Mouse (Mus musculus) right cerebral cortex, adult 18-20 months (tissue): Measurements from ENCODE around the gene Phgr1.
A peak's percentile ranks its signal among the peaks of the same experiment; 100 is the strongest.

ENCODE experiments used
- DNase-seq: peaks from one replicate; pipeline ENCODE4 v3.0.0; 2022; ENCODE audit warnings: mixed read lengths

The Phgr1 gene

GRCm38 (mm10) chr2:118779504-118780480 is 7.2 kb downstream of the Phgr1 start, which contains the start of gene Disp2:
TSS of gene Disp2 (plus strand) at chr2:118779719.
- peak; percentile 96 for DNase-seq

DNA sequence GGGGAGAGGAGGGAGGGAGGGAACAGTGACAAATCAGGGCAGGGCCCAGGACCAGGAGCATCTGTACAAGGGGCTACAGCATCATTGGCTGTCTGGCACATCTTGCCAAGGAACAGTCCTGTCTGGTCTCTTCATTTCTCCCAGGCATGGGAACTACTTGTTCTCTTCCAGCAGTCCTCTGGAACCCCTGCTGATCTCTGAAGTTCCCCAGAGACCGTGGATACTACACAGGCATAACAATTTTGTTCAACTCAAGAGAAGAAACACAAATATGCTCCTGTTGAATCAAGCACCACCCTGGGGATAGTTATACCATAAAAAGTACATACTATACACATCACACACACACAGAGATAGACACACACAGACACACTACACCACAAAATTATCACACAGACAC is 8.5 kb downstream of the Phgr1 start:
- no peak for DNase-seq

DNA sequence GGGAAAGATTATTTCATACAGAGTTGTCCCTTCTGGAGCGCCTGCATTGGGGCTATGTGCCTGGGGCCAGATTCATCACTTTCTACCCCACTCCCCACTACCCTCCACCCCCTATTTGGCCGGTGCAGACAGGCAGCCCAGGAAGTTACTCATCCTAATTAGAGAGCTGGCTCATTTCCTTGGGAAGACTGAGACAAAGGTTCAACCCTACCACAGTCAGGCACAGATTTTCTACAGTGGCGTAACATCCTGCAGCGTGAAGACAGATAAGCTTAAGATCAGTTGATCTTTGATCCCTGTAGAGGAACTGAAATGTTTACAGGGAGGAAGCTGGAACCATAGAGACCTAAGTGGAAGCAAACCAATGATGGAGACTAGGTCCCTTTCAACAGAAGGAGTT is 9.7 kb downstream of the Phgr1 start:
- DNase-seq = no peak

- no peak for DNase-seq
These were observed 10.5 kb downstream of the Phgr1 start for GRCm38 (mm10) chr2:118783093-118783492.

DNA sequence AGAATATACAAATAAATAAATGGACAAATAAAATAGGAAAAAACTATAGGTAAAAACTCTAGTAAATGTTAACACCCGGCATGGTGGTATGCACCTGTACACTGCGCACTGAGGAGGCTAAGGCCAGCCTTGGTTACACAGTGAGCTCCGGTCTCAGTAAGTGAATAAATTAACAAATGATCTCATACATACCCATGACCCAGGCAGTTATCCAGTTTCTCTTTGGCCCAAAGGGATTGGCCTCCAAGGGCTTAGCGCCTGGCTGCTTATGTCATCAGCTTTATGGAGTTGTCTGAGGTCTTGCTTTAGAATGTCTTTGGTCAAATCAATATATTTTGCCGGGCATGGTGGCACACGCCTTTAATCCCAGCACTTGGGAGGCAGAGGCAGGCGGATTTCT is 11.1 kb downstream of the Phgr1 start:
- DNase-seq = no peak

DNA sequence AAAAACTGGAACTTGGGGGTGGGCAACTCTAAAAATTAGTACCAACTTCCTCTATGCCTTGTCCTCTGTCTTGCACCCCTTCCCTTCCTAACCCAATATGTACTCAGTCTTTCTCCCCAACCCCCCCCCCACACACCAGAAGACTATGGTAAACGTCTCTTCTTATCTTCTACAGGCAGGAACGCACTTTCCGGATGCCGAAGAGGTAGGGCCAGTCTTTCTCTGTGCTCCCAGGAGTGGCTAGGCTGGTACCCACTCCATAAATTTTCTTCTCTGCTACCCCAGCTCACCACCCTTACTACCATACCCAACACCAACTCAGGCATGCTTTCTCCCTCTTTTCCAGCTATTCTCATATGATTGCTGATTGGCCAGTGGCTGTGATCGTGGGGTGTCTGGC is 14.0 kb downstream of the Phgr1 start:
- DNase-seq = no peak

GRCm38 (mm10) chr2:118789501-118789900 is 16.9 kb downstream of the Phgr1 start:
- no peak for DNase-seq

GRCm38 (mm10) chr2:118790221-118790550 is 17.6 kb downstream of the Phgr1 start:
- DNase-seq = no peak

DNA sequence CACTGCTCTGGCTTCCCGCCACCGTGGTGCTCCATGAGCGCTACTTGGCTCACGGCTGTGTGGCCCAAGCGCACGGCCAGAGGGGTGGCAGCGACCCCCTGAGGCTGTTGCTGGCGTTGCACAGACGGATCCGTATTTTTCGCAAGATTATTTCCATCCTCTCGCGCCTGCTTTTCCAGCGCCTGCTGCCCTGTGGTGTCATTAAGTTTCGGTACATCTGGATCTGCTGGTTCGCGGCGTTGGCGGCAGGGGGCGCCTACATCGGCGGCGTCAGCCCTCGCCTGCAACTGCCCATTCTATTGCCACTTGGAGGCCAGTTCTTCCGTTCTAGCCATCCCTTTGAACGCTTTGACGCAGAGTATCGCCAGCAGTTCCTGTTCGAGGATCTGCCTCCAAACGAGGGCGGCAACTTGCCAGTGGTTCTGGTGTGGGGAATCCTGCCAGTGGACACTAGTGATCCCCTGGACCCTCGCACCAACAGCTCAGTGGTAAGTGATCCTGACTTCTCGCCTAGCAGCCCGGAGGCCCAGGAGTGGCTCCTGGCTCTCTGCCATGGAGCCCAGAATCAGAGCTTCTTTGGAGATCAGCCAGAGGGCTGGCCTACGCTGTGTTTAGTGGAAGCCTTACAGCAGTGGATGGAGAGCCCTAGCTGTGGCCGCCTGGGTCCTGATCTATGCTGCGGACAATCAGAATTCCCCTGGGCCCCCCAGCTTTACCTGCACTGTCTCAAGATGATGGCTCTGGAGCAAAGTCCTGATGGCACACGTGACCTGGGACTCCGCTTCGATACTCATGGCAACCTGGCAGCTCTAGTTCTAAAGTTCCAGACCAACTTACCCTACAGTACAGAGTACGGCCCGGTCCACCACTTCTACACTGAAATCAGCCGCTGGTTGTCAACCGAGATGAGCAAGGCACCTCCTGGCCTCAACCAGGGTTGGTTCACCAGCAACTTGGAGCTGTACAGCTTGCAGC is 18.3 kb downstream of the Phgr1 start:
- DNase-seq = peak; percentile 50

DNA sequence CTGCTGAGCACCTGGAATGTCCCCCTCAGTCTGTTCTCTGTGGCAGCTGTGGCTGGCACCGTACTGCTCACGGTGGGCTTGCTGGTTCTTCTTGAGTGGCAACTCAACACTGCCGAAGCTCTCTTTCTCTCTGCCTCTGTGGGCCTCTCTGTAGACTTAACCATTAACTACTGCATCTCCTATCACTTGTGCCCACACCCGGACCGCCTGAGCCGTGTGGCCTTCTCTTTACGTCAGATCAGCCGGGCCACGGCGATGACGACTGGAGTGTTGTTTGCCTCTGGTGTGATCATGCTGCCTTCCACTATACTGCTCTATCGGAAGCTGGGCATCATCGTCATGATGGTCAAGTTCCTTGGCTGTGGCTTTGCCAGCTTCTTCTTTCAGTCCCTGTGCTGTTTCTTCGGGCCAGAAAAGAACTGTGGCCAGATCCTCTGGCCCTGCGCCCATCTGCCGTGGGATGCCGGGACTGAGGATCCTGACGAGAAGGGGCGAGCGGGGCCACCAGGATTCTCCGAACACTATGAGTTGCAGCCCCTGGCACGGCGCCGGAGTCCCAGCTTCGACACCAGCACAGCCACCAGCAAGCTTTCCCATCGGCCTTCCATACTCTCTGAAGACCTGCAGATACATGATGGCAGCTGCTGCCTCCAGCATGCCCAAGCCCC is 19.2 kb downstream of the Phgr1 start:
- DNase-seq = no peak

GRCm38 (mm10) chr2:118792259-118792613 is 19.7 kb downstream of the Phgr1 start:
- no peak for DNase-seq

DNA sequence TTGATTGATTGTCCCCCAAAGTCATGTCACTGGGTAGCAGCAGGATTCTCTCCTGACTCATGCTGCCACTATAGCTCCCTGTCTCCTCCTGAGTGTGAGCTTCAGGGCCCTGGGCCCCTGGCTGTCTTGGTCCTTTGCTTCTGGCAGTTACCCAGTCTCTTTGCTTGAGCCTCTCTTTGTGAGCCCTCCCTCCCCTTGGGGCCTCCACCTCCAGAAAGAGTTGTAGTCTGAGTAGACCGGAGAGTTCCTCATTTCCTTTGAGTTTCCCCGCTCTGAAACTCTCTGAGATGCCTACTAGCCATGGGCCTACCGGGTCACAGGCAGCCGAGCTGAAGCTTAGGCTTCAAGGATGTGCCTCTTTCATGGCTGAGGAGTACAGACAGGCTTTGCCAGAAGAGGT is 21.1 kb downstream of the Phgr1 start:
- no peak for DNase-seq

DNA sequence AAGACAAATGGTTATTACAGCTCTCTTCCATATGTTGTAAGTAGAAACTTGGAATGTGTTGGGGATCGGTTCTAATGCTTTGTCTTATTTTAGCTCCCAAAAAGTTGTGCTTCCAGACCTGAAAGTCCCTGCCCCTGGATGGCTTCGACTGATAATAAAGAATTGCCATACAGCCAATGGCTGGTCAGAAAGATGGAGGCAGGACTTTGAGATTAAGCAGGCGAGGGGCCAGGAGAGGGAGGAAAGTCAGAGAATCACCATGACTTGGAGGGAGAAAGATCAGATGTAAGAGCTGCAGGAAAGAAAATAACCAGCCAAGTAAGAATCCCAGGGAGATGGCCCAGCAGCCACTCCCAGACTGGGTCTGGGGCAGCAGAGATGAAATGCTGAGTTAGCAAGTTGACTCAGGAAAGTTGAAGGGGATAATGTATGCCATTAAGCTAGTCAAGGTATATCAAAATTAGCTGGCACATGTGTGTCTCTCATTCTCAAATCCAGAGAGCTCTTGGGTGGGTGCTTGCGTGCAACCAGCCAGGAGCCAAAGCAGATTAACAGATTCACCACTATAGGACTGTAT is 30.1 kb downstream of the Phgr1 start:
- DNase-seq = no peak

- DNase-seq = no peak
These were observed 31.9 kb downstream of the Phgr1 start for GRCm38 (mm10) chr2:118804474-118804873.

- DNase-seq = no peak
These were observed 32.6 kb downstream of the Phgr1 start for GRCm38 (mm10) chr2:118805137-118805536.

DNA sequence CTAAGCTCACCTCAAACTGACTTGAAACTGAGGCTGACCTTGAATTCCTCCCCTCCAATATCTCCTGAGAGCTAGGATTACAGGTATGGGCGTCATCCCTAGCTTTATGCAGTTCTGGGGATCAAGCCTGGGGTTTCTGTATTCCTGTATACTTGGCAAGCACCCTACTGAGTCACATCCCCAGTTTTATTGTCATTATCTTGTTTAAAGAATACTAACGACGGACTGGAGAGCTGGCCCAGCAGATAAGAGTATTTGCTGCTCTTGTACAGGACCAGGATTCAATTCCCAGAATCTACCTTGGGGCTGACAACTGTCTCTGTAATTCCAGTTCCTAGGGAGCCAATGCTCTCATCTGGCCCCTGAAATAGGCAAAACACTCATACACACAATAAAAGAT is 33.2 kb downstream of the Phgr1 start:
- DNase-seq = no peak

DNA sequence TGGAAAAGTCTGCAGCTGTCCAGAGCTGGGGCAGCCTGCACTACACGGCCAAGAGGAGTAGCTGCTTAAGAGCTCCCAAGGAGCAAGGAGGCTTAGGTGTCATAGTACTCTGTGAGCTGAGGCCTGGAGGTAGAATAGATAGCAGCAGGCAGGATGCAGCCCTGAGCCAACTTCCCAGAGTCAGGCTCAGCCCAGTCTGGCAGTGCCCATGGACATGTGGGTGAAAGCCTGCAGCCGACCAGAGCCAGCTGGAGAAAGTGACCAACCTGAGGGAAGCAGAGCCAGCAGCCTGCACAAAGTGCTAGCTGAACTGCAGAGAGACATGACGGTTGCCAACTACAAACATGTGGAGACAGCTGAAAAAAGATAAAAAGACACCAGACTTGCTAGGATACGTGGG is 34.3 kb downstream of the Phgr1 start:
- DNase-seq = peak; percentile 24

DNA sequence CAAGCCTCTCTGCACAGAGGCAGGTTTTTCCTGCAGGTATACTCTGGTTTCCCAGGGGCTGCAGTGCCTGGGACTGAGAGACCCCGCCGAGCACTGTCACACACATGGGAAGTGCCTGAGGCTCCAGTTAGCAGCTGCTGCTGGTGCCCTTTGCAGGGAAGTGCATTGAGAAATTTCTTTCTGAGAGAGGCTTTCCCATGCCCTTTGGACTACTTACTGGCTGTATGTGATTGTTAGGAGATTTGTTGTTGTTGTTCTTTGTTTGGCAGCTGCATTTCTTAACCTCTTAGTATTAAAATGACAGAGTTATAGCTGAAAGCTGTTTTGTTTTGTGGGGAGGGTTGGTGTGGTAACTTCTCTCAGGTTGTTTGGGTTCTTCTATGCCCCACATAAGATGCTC is 38.3 kb downstream of the Phgr1 start:
- DNase-seq = no peak

DNA sequence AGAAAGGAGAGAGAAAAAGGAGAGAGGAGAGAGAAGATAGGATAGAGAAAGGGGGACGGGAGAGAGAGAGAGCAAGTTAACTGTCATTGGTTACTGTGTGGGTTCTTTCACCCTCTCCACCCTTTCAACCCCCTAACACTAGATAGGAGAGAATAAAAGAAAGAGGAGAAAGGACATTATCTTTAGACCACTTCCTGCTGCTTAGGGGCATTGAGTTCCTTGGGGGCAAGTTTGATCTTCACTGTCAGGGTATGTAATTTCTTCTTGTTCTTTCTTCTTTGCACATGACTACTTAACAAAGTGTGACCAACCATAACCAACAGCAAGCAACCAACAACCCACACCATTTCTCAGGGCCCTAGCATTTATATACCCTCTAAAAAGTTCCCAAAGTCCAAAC is 40.2 kb downstream of the Phgr1 start:
- no peak for DNase-seq

DNA sequence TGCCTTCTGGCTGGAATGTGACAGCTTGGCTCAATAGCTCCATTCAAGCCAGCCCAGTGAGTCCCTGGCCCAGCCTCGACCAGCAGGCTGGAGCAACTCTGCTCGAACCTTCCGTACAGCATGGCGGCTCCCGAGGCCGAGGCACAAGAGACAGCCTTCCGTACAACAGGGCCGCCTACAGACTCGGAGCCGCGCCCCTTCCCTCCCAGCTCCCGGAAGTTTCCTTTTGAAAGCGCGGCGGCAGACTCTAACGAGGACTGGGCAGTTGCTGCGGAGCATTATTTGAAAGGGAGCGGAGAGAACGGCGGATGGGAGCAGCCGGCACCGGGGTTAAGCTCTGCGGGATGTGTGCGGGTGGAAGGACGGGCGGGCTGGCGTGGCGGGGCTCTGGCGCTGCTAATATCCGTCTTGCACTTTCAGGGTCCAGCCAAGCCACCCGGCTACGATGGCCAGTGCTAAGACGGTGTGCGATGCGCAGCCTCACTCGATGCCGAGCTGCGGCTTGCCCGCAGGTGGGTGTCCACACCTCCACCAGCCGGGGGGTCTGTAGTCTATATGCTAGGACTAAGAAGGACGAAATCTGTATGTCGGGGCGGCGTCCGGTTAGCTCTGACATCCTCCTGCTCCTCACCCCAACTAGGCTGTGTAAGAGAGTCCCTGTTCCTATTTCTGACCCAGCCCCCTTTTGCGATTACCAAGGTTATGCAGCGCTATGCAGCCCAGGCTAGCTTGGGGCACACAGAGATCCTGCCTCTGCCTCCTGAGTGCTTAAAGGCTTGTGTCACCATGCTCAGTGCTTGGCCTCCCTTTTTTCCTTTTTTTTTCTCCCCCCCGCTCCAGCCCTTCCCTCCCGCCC is 41.6 kb downstream of the Phgr1 start, which contains the start of gene Knstrn:
Gene Knstrn, plus strand, starts transcription at position 23 of the 856 bp plus-strand sequence.
- DNase-seq = peak; percentile 90

GRCm38 (mm10) chr2:118822800-118823199 is 50.2 kb downstream of the Phgr1 start:
- no peak for DNase-seq

- no peak for DNase-seq
These were observed 51.8 kb downstream of the Phgr1 start for GRCm38 (mm10) chr2:118824396-118824795.
